Mouse (Mus musculus) fat pad, adult 2 months (tissue): ENCODE measurements at regions not wholly inside any gene's neighbourhood (a gene's known extent, or its start where the extent isn't known, plus 50 kb on each side); places are given as distances from the start of the nearest gene placed in this dataset.

ENCODE experiments used
- DNase-seq: peaks from one replicate; pipeline ENCODE4 v3.0.0-alpha.2; 2011; ENCODE audit warnings: low read depth, low spot score; ENCODE audit errors: extremely low read depth

GRCm38 (mm10) chr17:77200256-77200655 is 999.8 kb upstream of the Crim1 start:
- DNase-seq: no peak

GRCm38 (mm10) chr17:77200671-77201070 is 999.4 kb upstream of the Crim1 start:
- DNase-seq: no peak

GRCm38 (mm10) chr17:77210947-77211346 is 989.1 kb upstream of the Crim1 start:
- no peak for DNase-seq

DNA sequence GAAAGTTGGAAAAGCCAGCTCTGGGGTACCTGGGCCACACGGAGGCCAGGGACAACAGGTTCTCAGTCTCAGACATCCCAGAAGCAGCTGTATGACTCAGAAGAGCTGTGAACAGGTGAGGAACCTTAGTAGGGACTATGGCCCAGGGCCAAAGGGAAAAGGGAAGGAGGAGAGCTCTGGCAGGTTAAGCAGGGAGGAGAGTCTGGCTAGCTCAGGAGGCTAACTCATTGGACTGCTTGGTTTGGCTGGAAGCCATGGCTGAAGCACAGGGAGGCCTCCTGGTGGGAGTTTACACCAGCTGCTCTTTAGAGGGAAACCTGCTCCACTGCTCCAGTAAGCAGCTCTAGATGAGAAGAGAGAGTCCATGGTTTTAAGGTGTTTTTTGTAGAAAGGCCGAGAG is 955.0 kb upstream of the Crim1 start:
- peak; percentile 16 for DNase-seq
